Mouse (Mus musculus) cerebellum, adult 11 months (tissue): ENCODE results near the gene Casd1.
"Not testable (repeated sequence)": the region's sequence is repeated elsewhere in the genome, so short reads cannot be mapped to it uniquely, and the experiment has no call there.

Source experiments
- DNase-seq: peaks from one replicate; pipeline ENCODE4 v3.0.0; 2022

The Casd1 gene

GRCm38 (mm10) chr6:4617911-4618310 is 17.3 kb downstream of the Casd1 start:
- DNase-seq = no peak

- DNase-seq = no peak
These were observed 30.8 kb downstream of the Casd1 start for GRCm38 (mm10) chr6:4631464-4631863.

GRCm38 (mm10) chr6:4633189-4633588 is 32.5 kb downstream of the Casd1 start:
- DNase-seq = no peak

GRCm38 (mm10) chr6:4634804-4635203 is 34.2 kb downstream of the Casd1 start:
- no peak for DNase-seq

GRCm38 (mm10) chr6:4642068-4642467 is 41.4 kb downstream of the Casd1 start:
- DNase-seq = no peak

- DNase-seq = no peak
These were observed 46.7 kb downstream of the Casd1 start for GRCm38 (mm10) chr6:4647351-4647750.

- DNase-seq = no peak
These were observed 52.0 kb downstream of the Casd1 start for GRCm38 (mm10) chr6:4652596-4653134.

GRCm38 (mm10) chr6:4653741-4654140 is 53.1 kb downstream of the Casd1 start:
- not testable (repeated sequence) for DNase-seq

GRCm38 (mm10) chr6:4655466-4655865 is 54.8 kb downstream of the Casd1 start:
- no peak for DNase-seq

- no peak for DNase-seq
These were observed 55.3 kb downstream of the Casd1 start for GRCm38 (mm10) chr6:4655924-4656323.

GRCm38 (mm10) chr6:4658861-4659260 is 58.2 kb downstream of the Casd1 start:
- no peak for DNase-seq

GRCm38 (mm10) chr6:4663516-4663915 is 62.9 kb downstream of the Casd1 start:
- no peak for DNase-seq

- no peak for DNase-seq
These were observed 63.7 kb downstream of the Casd1 start for GRCm38 (mm10) chr6:4664313-4664712.

- no peak for DNase-seq
These were observed 64.5 kb downstream of the Casd1 start for GRCm38 (mm10) chr6:4665154-4665553.

- DNase-seq = no peak
These were observed 76.7 kb downstream of the Casd1 start for GRCm38 (mm10) chr6:4677356-4677761.

- no peak for DNase-seq
These were observed 79.3 kb downstream of the Casd1 start for GRCm38 (mm10) chr6:4679981-4680380.

- DNase-seq = no peak
These were observed 79.9 kb downstream of the Casd1 start for GRCm38 (mm10) chr6:4680576-4680975.

GRCm38 (mm10) chr6:4684706-4685340 is 84.2 kb downstream of the Casd1 start:
- DNase-seq = no peak

- no peak for DNase-seq
These were observed 89.8 kb downstream of the Casd1 start for GRCm38 (mm10) chr6:4690438-4690837.
